Mouse (Mus musculus) kidney, adult 2 months (tissue): ENCODE data around the gene Acot8. TPM values are rescaled to one million over a fixed set of nuclear protein-coding genes. Genes with fewer than 3 reads are reported as not detected.
"Not testable (repeated sequence)": the region's sequence is repeated elsewhere in the genome, so short reads cannot be mapped to it uniquely, and the experiment has no call there.

Source experiments
- DNase-seq: peaks from one replicate; pipeline ENCODE4 v3.0.0; 2021
- H3K27ac ChIP-seq: fragments of 200-500 bp; 2 replicates; pipeline ENCODE4 v1.5.1; 2012; ENCODE audit warnings: low read depth, low read length, control low read depth, inconsistent platforms; ENCODE audit not compliant: insufficient read depth
- H3K27me3 ChIP-seq: fragments of 200-500 bp; replicated peaks from 2 replicates; pipeline ENCODE4 v1.6.1; 2012; ENCODE audit warnings: mild to moderate bottlenecking, moderate library complexity, low read length, inconsistent platforms; ENCODE audit not compliant: control insufficient read depth, insufficient read depth
- H3K36me3 ChIP-seq: fragments of 200-500 bp; 2 replicates; pipeline ENCODE4 v1.6.1; 2012; ENCODE audit warnings: mild to moderate bottlenecking, moderate library complexity, low read length, inconsistent platforms; ENCODE audit not compliant: control insufficient read depth, insufficient read depth
- H3K4me1 ChIP-seq: fragments of 200-500 bp; 2 replicates; pipeline ENCODE4 v1.6.1; 2011; ENCODE audit warnings: low read length; ENCODE audit not compliant: control insufficient read depth, insufficient read depth
- H3K4me3 ChIP-seq: fragments of 200-500 bp; 2 replicates; pipeline ENCODE4 v1.5.1; 2011; ENCODE audit warnings: mild to moderate bottlenecking, low read depth, low read length, control low read depth; ENCODE audit not compliant: insufficient read depth
- CTCF ChIP-seq: fragments of 200-500 bp; conservative IDR thresholded peaks from 2 replicates; pipeline ENCODE4 v1.5.1; 2011; ENCODE audit warnings: low read depth, mild to moderate bottlenecking, control low read depth, low read length, moderate library complexity, mixed read lengths; ENCODE audit not compliant: insufficient read depth, insufficient read length
- POLR2A ChIP-seq: fragments of 200-500 bp; IDR thresholded peaks from one replicate; pipeline ENCODE4 v1.6.1; 2011; ENCODE audit warnings: low read depth, low read length, control low read depth
- WGBS: fragments of 180-500 bp; shearing (Covaris S2); methylation state at CpG from one replicate; pipeline ENCODE4 v1.1.7; 2018; 5-methylcytosine and 5-hydroxymethylcytosine counted together
- polyA plus RNA-seq: library from polyadenylated mRNA; depleted of rRNA; stranded (reverse); fragments of >200 nt; gene quantifications from 2 replicates; pipeline ENCODE4 v1.2.3, GENCODE M21; 2012

The Acot8 gene
- polyA plus RNA-seq, 1 experiment = 68.4 TPM

DNA sequence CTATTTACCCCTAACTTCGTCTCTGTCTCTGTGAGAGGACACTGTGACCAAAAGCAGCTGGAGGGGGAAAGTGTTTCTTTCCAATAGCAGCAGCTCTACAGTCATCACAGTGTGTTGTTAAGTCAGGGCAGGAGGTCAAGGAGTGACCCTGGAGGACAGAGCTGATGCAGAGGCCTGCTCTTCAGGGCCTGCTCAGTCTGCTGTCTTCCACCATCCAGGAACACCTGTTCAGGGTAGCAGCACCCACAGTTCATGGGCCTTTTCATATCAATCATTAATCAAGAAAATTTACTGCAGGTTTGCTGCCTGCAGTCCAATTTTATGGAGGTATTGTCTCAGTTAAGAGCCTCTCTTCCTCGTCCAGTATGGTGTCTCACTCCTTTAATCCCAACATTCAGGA, 8.9 kb upstream of the Acot8 start:
- WGBS = 36% methylated on average over 2 of the region's 2 CpGs
- no peak overlapping the region for H3K4me3 ChIP-seq
- TF ChIP-seq POLR2A = no peak
- H3K27ac ChIP-seq = no peak overlapping the region
- peak; percentile 38 for DNase-seq
- no peaks in the 10 kb centered on the region for H3K27me3 ChIP-seq
- no peaks in the 10 kb centered on the region for H3K36me3 ChIP-seq
- no peaks in the 10 kb centered on the region for H3K4me1 ChIP-seq

GRCm38 (mm10) chr2:164806614-164807013, 1.9 kb upstream of the Acot8 start:
- Histone ChIP-seq H3K27me3 (no peaks in the 10 kb centered on the region), H3K4me3 (no peak overlapping the region), H3K4me1 (peaks cover 15% of the 10 kb centered on the region), H3K36me3 (no peaks in the 10 kb centered on the region), H3K27ac (no peak overlapping the region)
- peak; percentile 51 for DNase-seq
- TF ChIP-seq CTCF (no peak), POLR2A (no peak)
- WGBS = 61% methylated on average over 7 of the region's 7 CpGs

DNA sequence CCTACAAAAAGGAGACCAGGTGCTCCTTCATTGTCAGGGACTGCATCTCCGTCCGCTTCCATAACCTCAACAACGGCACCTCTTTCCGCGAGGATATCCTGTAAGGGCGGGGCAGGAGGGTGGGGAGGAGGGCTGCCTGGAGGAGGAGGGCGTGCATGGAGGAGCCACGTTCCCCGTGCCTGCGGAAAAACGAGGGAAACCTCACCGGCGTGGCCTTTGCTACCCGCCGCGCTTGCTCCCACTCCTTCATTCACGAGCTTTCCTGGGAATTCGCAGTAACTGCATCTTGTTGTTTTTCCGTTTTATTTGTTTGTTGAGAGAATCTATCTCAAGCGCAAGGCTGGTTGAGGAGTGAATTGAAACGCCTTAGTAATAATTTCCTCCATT, 643 bp upstream of the Acot8 start:
- Histone ChIP-seq H3K36me3 (no peaks in the 10 kb centered on the region; the same call in 1 of the 2 replicates), H3K27ac (peak overlapping the region; percentile 61), H3K4me1 (peaks cover 17% of the 10 kb centered on the region), H3K4me3 (peak overlapping the region; percentile 53), H3K27me3 (no peaks in the 10 kb centered on the region)
- DNase-seq = no peak
- WGBS = 1% methylated on average over 20 of the region's 21 CpGs
- TF ChIP-seq POLR2A (no peak), CTCF (no peak)

DNA sequence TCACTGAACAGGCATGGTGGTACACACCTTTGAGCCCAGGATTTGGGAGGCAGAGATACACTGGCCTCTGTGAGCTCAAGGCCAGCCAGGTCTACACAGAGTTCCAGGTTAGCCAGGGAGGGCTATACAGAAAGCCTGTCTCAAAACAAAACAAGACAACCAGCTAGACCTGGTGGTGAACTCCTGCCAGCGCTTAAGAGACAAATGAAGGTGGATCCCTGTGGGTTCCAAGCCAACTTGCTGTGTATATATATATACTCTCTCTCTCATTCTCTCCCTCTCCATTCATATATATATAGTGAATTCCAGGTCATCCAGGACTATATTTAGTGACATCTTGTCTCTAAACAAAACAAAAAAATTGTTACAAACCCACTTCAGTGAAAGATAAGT, 765 bp downstream of the Acot8 start:
- Histone ChIP-seq H3K27me3 (no peaks in the 10 kb centered on the region), H3K4me1 (peaks cover 19% of the 10 kb centered on the region), H3K27ac (no peak overlapping the region), H3K4me3 (peak overlapping the region; percentile 100), H3K36me3 (no peaks in the 10 kb centered on the region; the same call in 1 of the 2 replicates)
- 34% methylated on average over 1 of the region's 1 CpGs for WGBS
- DNase-seq = no peak
- TF ChIP-seq POLR2A (no peak), CTCF (no peak)

- H3K27me3 ChIP-seq = no peaks in the 10 kb centered on the region
- H3K27ac ChIP-seq = no peak overlapping the region; the same call in 1 of the 2 replicates
- TF ChIP-seq POLR2A = no peak
- no peak for TF ChIP-seq CTCF
- peak overlapping the region; percentile 39 for H3K4me3 ChIP-seq
- WGBS = 60% methylated on average over 16 of the region's 16 CpGs
- DNase-seq = peak; percentile 53
- no peaks in the 10 kb centered on the region; the same call in 1 of the 2 replicates for H3K36me3 ChIP-seq
- peaks cover 19% of the 10 kb centered on the region for H3K4me1 ChIP-seq
Measured at GRCm38 (mm10) chr2:164803201-164803920, 1.3 kb downstream of the Acot8 start.

DNA sequence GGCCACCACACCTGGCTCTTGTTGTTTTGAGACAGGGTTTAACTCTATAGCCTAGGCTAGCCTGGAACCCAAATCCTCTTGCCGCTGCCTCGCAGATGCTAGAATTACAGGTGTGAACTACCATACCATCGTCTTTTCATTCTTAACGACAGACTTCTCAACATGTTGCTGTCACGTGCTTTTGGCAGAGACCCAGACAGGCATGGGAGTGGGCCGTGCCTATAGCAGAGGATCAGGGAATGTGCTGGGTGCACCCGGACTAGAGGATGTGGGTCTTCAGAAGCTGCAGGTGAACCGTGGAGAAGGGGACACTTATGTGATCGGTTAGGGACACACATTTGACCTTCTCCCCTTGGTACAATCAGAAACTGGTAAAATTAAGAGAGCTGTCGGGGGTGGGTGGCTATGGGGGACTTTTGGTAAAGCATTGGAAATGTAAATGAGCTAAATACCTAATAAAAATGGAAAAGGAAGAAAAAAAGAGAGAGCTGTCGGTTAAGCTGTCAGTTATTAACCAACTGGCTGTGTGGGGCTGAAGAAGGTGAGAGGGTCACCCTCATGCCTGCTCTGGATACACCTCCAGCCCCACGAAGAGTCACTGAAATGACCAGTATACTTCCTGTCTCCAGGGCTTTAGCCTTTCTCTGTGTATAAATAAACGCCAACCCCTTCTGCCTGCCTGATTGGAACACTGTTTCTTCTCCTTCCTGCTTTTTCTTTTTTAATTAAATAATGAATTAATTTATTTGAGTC, 4.3 kb downstream of the Acot8 start:
- Histone ChIP-seq H3K27me3 (no peaks in the 10 kb centered on the region), H3K36me3 (no peaks in the 10 kb centered on the region; the same call in 1 of the 2 replicates), H3K4me3 (no peak overlapping the region), H3K27ac (no peak overlapping the region), H3K4me1 (peaks cover 16% of the 10 kb centered on the region)
- DNase-seq = peak; percentile 46
- TF ChIP-seq CTCF (no peak), POLR2A (no peak)
- 47% methylated on average over 13 of the region's 13 CpGs for WGBS

- not testable (repeated sequence) for H3K27me3 ChIP-seq, H3K4me3 ChIP-seq, H3K27ac ChIP-seq, H3K36me3 ChIP-seq
- TF ChIP-seq CTCF = 0 out of 2 replicates have a peak, but pooled peaks have one; percentile 8
- DNase-seq = peak; percentile 31
- peaks cover 11% of the 10 kb centered on the region for H3K4me1 ChIP-seq
- 67% methylated on average over 6 of the region's 6 CpGs for WGBS
Measured at GRCm38 (mm10) chr2:164798554-164798953, 6.1 kb downstream of the Acot8 start.
